Mouse (Mus musculus) granulocyte monocyte progenitor cell, adult 5-6 weeks (primary cell): ENCODE results near the gene Zdhhc7. TPM values are rescaled to one million over a fixed set of nuclear protein-coding genes. Genes with fewer than 3 reads are reported as not detected.

Source experiments
- ATAC-seq: replicated peaks from 2 replicates; pipeline ENCODE4 v1.8.0; 2016; ENCODE audit warnings: mild to moderate bottlenecking, moderate TSS enrichment, inconsistent platforms; ENCODE audit not compliant: poor library complexity, severe bottlenecking
- total RNA-seq, 2 experiments: library from RNA; stranded (forward) in 1 of 2; stranded (reverse) in 1 of 2; fragments of 200-712, 200-1000 nt in 1 of 2; fragments of >200 nt in 1 of 2; fragmentation: Nextera tagmentation in 1 of 2; gene quantifications; 2 replicates each; pipeline ENCODE4 v1.2.3; 2014 to 2017

The Zdhhc7 gene
- 19.5 and 24.3 TPM in 2 replicates for total RNA-seq (2014; fragmentation: Nextera tagmentation)
- total RNA-seq (2017), result 14.5 and 21.1 TPM in 2 replicates

GRCm38 (mm10) chr8:120101068-120101972 lies at the start of gene Zdhhc7:
TSS of gene Zdhhc7 (minus strand) at chr8:120101482.
- peak; percentile 75 for ATAC-seq

- ATAC-seq, result peak; percentile 13
These were observed 48.7 kb upstream of the Zdhhc7 start for GRCm38 (mm10) chr8:120150028-120150427.

GRCm38 (mm10) chr8:120146051-120146450 lies 44.8 kb upstream of the Zdhhc7 start:
- no peak for ATAC-seq

GRCm38 (mm10) chr8:120144652-120145301 lies 43.5 kb upstream of the Zdhhc7 start:
- ATAC-seq, result no peak

GRCm38 (mm10) chr8:120143911-120144651 lies 42.8 kb upstream of the Zdhhc7 start:
- ATAC-seq, result no peak

GRCm38 (mm10) chr8:120140769-120141168 lies 39.5 kb upstream of the Zdhhc7 start:
- no peak for ATAC-seq

- no peak for ATAC-seq
These were observed 37.7 kb upstream of the Zdhhc7 start for GRCm38 (mm10) chr8:120138958-120139357.

- no peak for ATAC-seq
These were observed 35.3 kb upstream of the Zdhhc7 start for GRCm38 (mm10) chr8:120136618-120137017.

GRCm38 (mm10) chr8:120135687-120136086 lies 34.4 kb upstream of the Zdhhc7 start:
- ATAC-seq, result no peak

GRCm38 (mm10) chr8:120133169-120133568 lies 31.9 kb upstream of the Zdhhc7 start:
- ATAC-seq, result no peak

GRCm38 (mm10) chr8:120131158-120131557 lies 29.9 kb upstream of the Zdhhc7 start:
- peak; percentile 92 for ATAC-seq

- ATAC-seq, result no peak
These were observed 28.3 kb upstream of the Zdhhc7 start for GRCm38 (mm10) chr8:120129547-120129946.

- ATAC-seq, result peak; percentile 57; the same call in 1 of the 2 replicates
These were observed 25.3 kb upstream of the Zdhhc7 start for GRCm38 (mm10) chr8:120126357-120127161.

GRCm38 (mm10) chr8:120124836-120125389 lies 23.6 kb upstream of the Zdhhc7 start:
- ATAC-seq, result no peak

- peak; percentile 28; the same call in 1 of the 2 replicates for ATAC-seq
These were observed 23.0 kb upstream of the Zdhhc7 start for GRCm38 (mm10) chr8:120124261-120124660.

GRCm38 (mm10) chr8:120120951-120121350 lies 19.7 kb upstream of the Zdhhc7 start:
- no peak for ATAC-seq

GRCm38 (mm10) chr8:120119931-120120330 lies 18.6 kb upstream of the Zdhhc7 start:
- no peak for ATAC-seq

GRCm38 (mm10) chr8:120119429-120119828 lies 18.1 kb upstream of the Zdhhc7 start:
- no peak for ATAC-seq

GRCm38 (mm10) chr8:120118847-120119246 lies 17.6 kb upstream of the Zdhhc7 start:
- ATAC-seq, result no peak
